Mouse (Mus musculus) heart, adult 2 months (tissue): ENCODE results near the gene Ccdc91. TPM values are rescaled to one million over a fixed set of nuclear protein-coding genes. Genes with fewer than 3 reads are reported as not detected.

ENCODE experiments used
- DNase-seq, 2 experiments: peaks; one replicate each; pipeline ENCODE4 v3.0.0; 2021
- H3K27ac ChIP-seq: fragments of 200-600 bp; 2 replicates; pipeline ENCODE4 v1.8.1; 2022
- H3K27me3 ChIP-seq: fragments of 200-500 bp; 2 replicates; pipeline ENCODE4 v1.6.1; 2012; ENCODE audit warnings: mild to moderate bottlenecking, low read length, inconsistent platforms, mixed read lengths; ENCODE audit not compliant: control insufficient read depth, insufficient read depth
- H3K36me3 ChIP-seq: fragments of 200-500 bp; 2 replicates; pipeline ENCODE4 v1.6.1; 2012; ENCODE audit warnings: low read length, inconsistent platforms; ENCODE audit not compliant: control insufficient read depth, insufficient read depth
- H3K4me1 ChIP-seq: fragments of 200-500 bp; 2 replicates; pipeline ENCODE4 v1.6.1; 2011; ENCODE audit warnings: low read length; ENCODE audit not compliant: control insufficient read depth, insufficient read depth
- H3K4me3 ChIP-seq: fragments of 200-600 bp; 2 replicates; pipeline ENCODE4 v1.8.1; 2022
- H3K79me2 ChIP-seq: fragments of 200-500 bp; replicated peaks from 2 replicates; pipeline ENCODE4 v1.6.1; 2012; ENCODE audit warnings: mild to moderate bottlenecking, inconsistent platforms, low read length, moderate library complexity, mixed read lengths; ENCODE audit not compliant: control insufficient read depth, insufficient read depth
- H3K9ac ChIP-seq: fragments of 200-500 bp; 2 replicates; pipeline ENCODE4 v1.6.1; 2012; ENCODE audit warnings: low read depth, mild to moderate bottlenecking, control low read depth, inconsistent platforms, low read length, mixed read lengths
- CTCF ChIP-seq: fragments of 200-600 bp; IDR thresholded peaks from 2 replicates; pipeline ENCODE4 v1.8.1; 2022; ENCODE audit warnings: antibody characterized with exemption, mild to moderate bottlenecking, moderate library complexity
- EP300 ChIP-seq: fragments of 200-500 bp; IDR thresholded peaks from 2 replicates; pipeline ENCODE4 v1.6.1; 2011; ENCODE audit warnings: low read depth, low read length, control low read depth; ENCODE audit not compliant: insufficient read depth
- POLR2A ChIP-seq: fragments of 200-500 bp; IDR thresholded peaks from 2 replicates; pipeline ENCODE4 v1.6.1; 2011; ENCODE audit warnings: mild to moderate bottlenecking, low read depth, low read length, control low read depth; ENCODE audit not compliant: insufficient read depth
- WGBS: fragments of 180-500 bp; shearing (Covaris S2); methylation state at CpG from one replicate; pipeline ENCODE4 v1.1.7; 2018; 5-methylcytosine and 5-hydroxymethylcytosine counted together
- intact Hi-C: fragments of 180-260 bp; cut with DNase I; formaldehyde crosslinking; loops from one replicate; pipeline ENCODE4 v1.15.1; 2025
- polyA plus RNA-seq: library from polyadenylated mRNA; depleted of rRNA; stranded (reverse); fragments of >200 nt; gene quantifications from 2 replicates; pipeline ENCODE4 v1.2.3, GENCODE M21; 2012
- total RNA-seq, 2 experiments: library from RNA; stranded (reverse); gene quantifications; 2 replicates each; pipeline ENCODE4 v1.2.3; 2021

The Ccdc91 gene
- total and polyA plus RNA-seq, 3 experiments: 16.2 to 27.7 (median 27.2) TPM

GRCm38 (mm10) chr6:147507186-147507585, 31.6 kb downstream of the Ccdc91 start:
- Histone ChIP-seq H3K4me1 (no peaks in the 10 kb centered on the region; the same call in 1 of the 2 replicates), H3K27me3 (no peaks in the 10 kb centered on the region), H3K36me3 (no peaks in the 10 kb centered on the region), H3K79me2 (no peaks in the 10 kb centered on the region), H3K9ac (no peak overlapping the region), H3K27ac (peak overlapping the region; percentile 77; the same call in 1 of the 2 replicates), H3K4me3 (no peak overlapping the region)
- TF ChIP-seq POLR2A (no peak), CTCF (no peak), EP300 (no peak)
- 85% methylated on average over 6 of the region's 6 CpGs for WGBS
- intact Hi-C loops: no loop called here
- no peak for DNase-seq

DNA sequence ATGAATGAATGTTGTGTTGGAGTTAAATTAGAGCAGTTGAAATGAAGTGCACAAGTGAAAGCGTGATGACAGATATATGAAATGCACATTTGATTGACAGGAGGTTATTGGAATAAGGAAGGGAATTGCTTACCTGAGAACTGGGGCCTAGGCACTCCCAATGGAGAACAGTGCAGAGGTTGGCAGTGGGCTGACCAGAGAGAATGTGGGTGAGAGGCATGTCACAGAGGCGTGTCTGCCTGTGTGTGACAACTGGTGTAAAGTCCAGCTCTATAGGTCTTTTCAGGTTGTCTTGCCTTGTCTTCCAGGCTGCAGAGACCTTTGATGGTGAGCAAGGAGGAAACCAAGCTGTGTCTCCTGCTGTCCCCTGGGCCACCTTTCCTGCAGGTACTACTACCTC, 34.9 kb downstream of the Ccdc91 start:
- H3K27me3 ChIP-seq: no peaks in the 10 kb centered on the region
- no peak overlapping the region for H3K4me3 ChIP-seq
- DNase-seq: no peak
- no peak overlapping the region for H3K27ac ChIP-seq
- 93% methylated on average over 2 of the region's 2 CpGs for WGBS
- no peak overlapping the region for H3K9ac ChIP-seq
- H3K4me1 ChIP-seq: no peaks in the 10 kb centered on the region; the same call in 1 of the 2 replicates
- no peaks in the 10 kb centered on the region for H3K79me2 ChIP-seq
- TF ChIP-seq EP300: no peak
- no peak for TF ChIP-seq CTCF
- no peak for TF ChIP-seq POLR2A
- intact Hi-C loops: no loop called here
- no peaks in the 10 kb centered on the region for H3K36me3 ChIP-seq

- H3K79me2 ChIP-seq: no peaks in the 10 kb centered on the region
- TF ChIP-seq CTCF (no peak), POLR2A (no peak), EP300 (no peak)
- WGBS: 85% methylated on average over 8 of the region's 8 CpGs
Observed at GRCm38 (mm10) chr6:147517909-147518308, 42.3 kb downstream of the Ccdc91 start.

GRCm38 (mm10) chr6:147525236-147525635, 49.6 kb downstream of the Ccdc91 start:
- intact Hi-C loops: no loop called here
- no peak overlapping the region for H3K9ac ChIP-seq
- DNase-seq: no peak
- H3K4me1 ChIP-seq: no peaks in the 10 kb centered on the region
- TF ChIP-seq CTCF: no peak
- no peak for TF ChIP-seq POLR2A
- TF ChIP-seq EP300: no peak
- H3K36me3 ChIP-seq: no peaks in the 10 kb centered on the region
- no peaks in the 10 kb centered on the region for H3K79me2 ChIP-seq
- H3K27me3 ChIP-seq: no peaks in the 10 kb centered on the region
- H3K4me3 ChIP-seq: no peak overlapping the region
- H3K27ac ChIP-seq: no peak overlapping the region

More at GRCm38 (mm10) chr6:147517909-147518308, 42.3 kb downstream of the Ccdc91 start:
- H3K27ac ChIP-seq: no peak overlapping the region
- DNase-seq: no peak
- intact Hi-C loops: no loop called here
- H3K9ac ChIP-seq: no peak overlapping the region
- H3K27me3 ChIP-seq: no peaks in the 10 kb centered on the region
- no peaks in the 10 kb centered on the region for H3K4me1 ChIP-seq
- H3K36me3 ChIP-seq: no peaks in the 10 kb centered on the region
- no peak overlapping the region for H3K4me3 ChIP-seq

DNA sequence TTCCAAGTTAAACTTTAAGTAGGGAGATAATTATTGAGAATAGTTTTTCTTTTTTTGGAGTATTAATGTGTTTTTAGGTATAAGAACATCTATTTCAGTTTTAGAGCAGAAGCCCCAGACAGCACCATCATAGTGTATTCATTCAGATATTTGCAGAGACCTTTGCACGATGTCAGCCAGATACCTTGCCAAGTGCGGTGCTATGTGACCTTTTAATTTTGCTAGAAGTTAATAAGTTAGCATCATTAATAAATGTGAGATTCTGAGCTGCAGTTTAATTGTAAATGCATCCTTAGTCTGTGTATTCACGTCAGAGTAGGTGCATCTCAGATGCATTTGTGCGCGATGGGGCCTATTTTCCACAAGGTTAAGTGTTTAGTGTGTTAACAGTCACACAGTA, 59.3 kb downstream of the Ccdc91 start:
- DNase-seq: no peak
- Histone ChIP-seq H3K79me2 (no peaks in the 10 kb centered on the region), H3K9ac (no peak overlapping the region), H3K4me1 (no peaks in the 10 kb centered on the region; the same call in 1 of the 2 replicates), H3K36me3 (no peaks in the 10 kb centered on the region), H3K27ac (no peak overlapping the region), H3K4me3 (no peak overlapping the region), H3K27me3 (no peaks in the 10 kb centered on the region)
- intact Hi-C loops: no loop called here
- WGBS: 95% methylated on average over 5 of the region's 5 CpGs
- TF ChIP-seq POLR2A (no peak), CTCF (no peak), EP300 (no peak)

DNA sequence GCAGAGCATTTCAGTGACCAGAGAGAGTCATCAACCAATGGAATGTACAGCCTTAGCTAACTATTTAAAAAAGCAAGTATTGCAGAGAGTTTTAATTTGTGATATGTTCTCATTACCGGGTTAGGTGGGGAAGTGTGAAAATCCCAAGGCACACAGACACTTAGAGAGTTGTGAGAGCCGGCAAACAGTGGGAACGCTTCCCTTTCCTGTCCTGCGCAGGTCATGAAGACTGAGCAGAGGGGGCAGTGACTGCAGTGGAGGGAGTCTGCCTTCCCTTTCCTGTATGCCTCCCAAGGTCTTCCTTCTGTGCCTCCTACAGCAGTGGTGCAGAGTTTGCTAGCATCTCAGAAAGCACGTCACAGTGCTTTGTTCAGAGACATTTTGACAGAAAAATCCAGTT, 62.6 kb downstream of the Ccdc91 start:
- DNase-seq: no peak
- Histone ChIP-seq H3K79me2 (no peaks in the 10 kb centered on the region), H3K27me3 (no peaks in the 10 kb centered on the region), H3K27ac (no peak overlapping the region), H3K36me3 (no peaks in the 10 kb centered on the region), H3K4me1 (no peaks in the 10 kb centered on the region), H3K4me3 (no peak overlapping the region), H3K9ac (no peak overlapping the region)
- 49% methylated on average over 5 of the region's 5 CpGs for WGBS
- TF ChIP-seq POLR2A (no peak), EP300 (no peak), CTCF (no peak)
- intact Hi-C loops: no loop called here
